Mouse (Mus musculus): ENCODE measurements around the gene Trim65.

- no peak for TF ChIP-seq CTCF (IDR thresholded peaks at IDR 0.05; ENCODE audit: low read depth, low read length)
- TF ChIP-seq POLR2A (IDR thresholded peaks at IDR 0.05; ENCODE audit: borderline replicate concordance, low read depth, low read length): no peak
These were observed 53.3 kb downstream of the Trim65 start, which contains the start of gene Unc13d for GRCm38 (mm10) chr11:116077446-116078204.
